Mouse (Mus musculus) liver, adult 10 weeks (tissue): ENCODE data around the gene P3h4. TPM values are rescaled to one million over a fixed set of nuclear protein-coding genes. Genes with fewer than 3 reads are reported as not detected.

ENCODE experiments used
- polyA plus RNA-seq: library from polyadenylated mRNA; stranded (reverse); fragments of 350-450 nt; fragmentation: Illumina TruSeq; extraction: RNeasy Lipid Tissue Mini Kit (QIAGEN cat#74804); gene quantifications from one replicate; pipeline ENCODE4 v1.2.3, GENCODE M21; 2014; ENCODE audit warnings: low read depth, low replicate concordance

P3h4 gene
- polyA plus RNA-seq = not detected

DNA sequence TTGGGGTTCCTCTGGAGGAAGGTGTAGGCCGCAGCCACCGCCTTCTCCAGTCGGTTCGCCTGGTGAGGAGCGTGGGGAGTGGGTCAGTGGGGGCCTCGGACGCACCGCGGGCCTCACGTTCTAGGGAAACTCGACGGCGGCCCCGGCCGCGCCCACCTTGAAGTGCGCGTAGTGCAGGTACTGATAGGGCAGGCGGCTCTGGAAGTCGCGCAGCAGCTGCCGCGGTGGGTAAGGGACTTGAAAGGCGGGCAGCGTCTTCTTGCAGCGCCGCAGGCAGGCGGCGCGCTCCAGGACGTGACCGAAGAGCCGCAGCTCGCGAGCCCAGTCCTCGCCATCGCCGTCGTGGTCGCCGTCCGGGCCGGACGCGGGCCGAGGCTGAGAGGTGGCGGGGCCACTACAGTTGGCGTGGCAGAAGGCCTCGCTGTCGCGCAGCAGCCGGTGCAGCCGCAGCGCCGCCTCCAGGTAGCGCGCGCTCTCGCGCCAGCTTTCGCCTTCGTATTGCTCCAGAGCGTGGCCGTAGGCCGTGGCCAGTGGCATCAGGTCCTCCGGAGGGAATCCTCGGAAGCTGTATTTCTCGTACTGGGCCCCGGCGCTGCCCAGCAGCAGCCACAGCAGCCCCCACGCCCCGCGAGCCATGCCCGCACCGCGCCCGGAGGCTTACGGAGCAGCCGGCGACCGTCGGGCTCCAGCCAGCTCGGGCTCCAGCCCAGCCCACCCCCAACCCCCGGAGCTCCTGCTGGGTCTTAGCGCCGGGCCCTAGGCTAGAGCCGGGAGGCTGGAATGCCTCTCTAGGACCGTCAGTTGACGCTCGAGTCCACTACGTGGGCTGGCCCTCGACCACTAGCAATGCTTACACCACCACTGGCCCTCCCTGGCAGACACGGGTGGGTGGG lies at the start of gene P3h4:
TSS of gene P3h4 (minus strand) at position 816 of the 893 bp plus-strand sequence.

DNA sequence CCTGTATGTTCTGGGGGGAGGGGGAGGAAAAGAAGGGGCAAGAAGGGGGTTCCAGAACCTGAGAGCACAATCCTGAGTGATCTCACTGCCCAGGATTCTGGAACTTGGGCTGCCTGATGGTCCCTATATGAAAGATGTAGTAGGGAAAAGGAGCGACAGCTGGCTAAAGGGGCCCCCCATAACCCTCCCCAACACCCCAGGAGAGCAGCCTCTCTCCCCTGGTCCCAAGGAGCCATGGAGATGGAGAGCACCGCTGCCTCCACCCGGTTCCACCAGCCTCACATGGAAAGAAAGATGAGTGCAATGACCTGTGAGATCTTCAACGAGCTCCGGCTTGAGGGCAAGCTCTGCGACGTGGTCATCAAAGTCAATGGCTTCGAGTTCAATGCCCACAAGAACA lies 27.2 kb upstream of the P3h4 start, which contains the start of the genes Nt5c3b and Klhl10:
TSS of gene Nt5c3b (minus strand) at position 12 of the 400 bp plus-strand sequence.
TSS of gene Klhl10 (plus strand) at position 121 of the 400 bp plus-strand sequence.

DNA sequence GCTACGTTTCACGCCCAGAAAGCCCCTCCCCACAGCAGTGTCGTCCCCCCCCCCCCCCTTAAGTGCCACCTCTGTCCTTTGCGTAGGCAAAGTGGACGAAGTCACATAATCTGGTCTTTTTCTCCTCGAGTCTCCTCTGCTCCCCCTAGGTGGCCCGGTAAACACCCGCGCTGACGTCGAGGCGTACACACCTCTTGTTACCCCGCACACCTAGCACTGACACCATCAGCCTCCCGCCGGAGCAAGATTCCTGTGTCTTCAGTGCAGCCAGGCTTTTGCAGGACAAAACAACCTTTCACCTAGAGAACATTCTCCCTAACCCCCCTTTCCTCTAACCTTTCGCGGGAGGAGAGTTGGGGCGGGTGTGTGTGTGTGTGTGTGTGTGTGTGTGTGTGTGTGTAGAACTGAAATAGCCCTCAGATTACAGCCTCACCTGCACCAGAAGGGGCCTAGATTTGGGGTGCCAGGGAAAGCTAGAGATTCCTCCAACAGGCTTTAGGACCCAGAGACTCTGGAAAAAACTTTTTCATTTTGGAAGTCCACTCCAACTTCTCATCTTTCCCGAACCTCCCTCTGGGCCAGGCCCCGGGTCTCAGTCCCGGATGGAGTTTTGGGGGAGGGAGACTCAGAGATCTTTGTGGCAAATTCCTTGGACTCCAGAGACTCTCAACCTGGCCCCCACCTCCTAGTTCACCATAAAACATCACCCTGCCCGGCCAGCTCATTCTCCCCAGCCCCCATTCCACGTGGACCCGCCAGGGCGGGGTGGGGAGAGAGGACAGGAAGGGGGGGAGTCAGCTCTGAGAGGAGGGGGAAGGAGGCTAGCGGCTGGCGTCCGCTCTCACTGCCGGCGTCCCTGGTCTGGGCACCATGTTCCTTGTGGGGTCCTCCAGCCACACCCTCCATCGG lies 532 bp upstream of the P3h4 start, which contains the start of gene Fkbp10:
TSS of gene Fkbp10 (plus strand) at position 784 of the 909 bp plus-strand sequence.

DNA sequence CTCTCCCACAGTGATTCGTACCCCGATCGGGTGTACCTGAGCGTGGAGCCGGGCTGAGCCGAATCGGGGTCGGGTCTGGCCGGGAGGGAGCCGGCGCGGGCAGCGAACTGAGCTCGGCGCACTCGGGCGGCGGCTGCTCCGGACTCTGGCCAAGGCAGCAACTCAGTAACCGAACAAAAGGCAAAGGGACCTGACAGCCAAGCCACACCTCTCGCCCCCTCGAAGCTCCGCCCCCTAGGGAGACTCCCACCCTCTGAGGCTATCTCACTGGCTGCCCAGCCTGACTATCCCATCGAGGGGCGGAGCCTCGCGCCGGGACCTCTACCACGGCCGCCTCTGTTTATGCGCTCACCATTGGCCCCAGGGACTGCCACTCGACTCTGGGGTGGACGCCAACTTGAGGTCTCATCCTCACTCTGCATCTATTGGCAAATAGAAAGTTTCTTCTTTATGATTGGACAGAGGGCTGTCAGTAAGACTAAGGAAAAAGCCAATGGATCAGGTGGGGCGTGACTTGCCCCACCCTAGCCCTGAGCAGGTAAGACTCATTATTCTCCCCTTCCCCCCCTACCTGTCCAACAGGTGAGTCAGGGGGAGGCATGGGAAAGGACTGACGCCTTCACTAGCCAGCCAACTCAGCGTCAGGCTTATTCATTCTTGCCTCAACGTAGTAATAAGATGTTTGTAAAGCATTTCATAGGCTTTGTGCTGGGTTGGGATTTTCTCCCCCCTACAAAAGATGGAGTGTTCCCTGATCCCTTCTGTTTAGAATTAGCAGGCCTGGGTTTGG lies 16.8 kb downstream of the P3h4 start, which contains the start of gene Jup:
TSS of gene Jup (minus strand) at position 164 of the 790 bp plus-strand sequence.

Other genes starting within 250 kb of the P3h4 start
- not detected for gene Krt9, start 221.6 kb downstream of the P3h4 start, polyA plus RNA-seq
- not detected for gene Krt14, start 207.3 kb downstream of the P3h4 start, polyA plus RNA-seq
- not detected for gene Krt16, start 165.9 kb downstream of the P3h4 start, polyA plus RNA-seq
- not detected for gene Krt17, start 153.8 kb downstream of the P3h4 start, polyA plus RNA-seq
- gene Krt42, start 145.0 kb downstream of the P3h4 start, polyA plus RNA-seq = not detected
- gene Eif1, start 95.0 kb downstream of the P3h4 start, polyA plus RNA-seq = 1,293 TPM
- gene Gast, start 80.4 kb downstream of the P3h4 start, polyA plus RNA-seq = not detected
- gene Hap1, start 58.7 kb downstream of the P3h4 start, polyA plus RNA-seq = 0.45 TPM
- gene Jup, start 17.1 kb downstream of the P3h4 start, polyA plus RNA-seq = 1.7 TPM
- not detected for gene Fkbp10, start 861 bp upstream of the P3h4 start, polyA plus RNA-seq
- 1.7 TPM for gene Nt5c3b, start 27.0 kb upstream of the P3h4 start, polyA plus RNA-seq
- gene Klhl10, start 27.1 kb upstream of the P3h4 start, polyA plus RNA-seq = not detected
- 1.7 TPM for gene Klhl11, start 57.9 kb upstream of the P3h4 start, polyA plus RNA-seq
- 70.6 TPM for gene Acly, start 113.2 kb upstream of the P3h4 start, polyA plus RNA-seq
- not detected for gene Ttc25, start 130.8 kb upstream of the P3h4 start, polyA plus RNA-seq
- gene Cnp, start 160.1 kb upstream of the P3h4 start, polyA plus RNA-seq = 3.5 TPM
- gene Nkiras2, start 204.4 kb upstream of the P3h4 start, polyA plus RNA-seq = 2.1 TPM
- gene Dnajc7, start 205.3 kb upstream of the P3h4 start, polyA plus RNA-seq = 75.5 TPM